17 mouse cellular contexts compared by ENCODE assay signal in the genomic region with DNA sequence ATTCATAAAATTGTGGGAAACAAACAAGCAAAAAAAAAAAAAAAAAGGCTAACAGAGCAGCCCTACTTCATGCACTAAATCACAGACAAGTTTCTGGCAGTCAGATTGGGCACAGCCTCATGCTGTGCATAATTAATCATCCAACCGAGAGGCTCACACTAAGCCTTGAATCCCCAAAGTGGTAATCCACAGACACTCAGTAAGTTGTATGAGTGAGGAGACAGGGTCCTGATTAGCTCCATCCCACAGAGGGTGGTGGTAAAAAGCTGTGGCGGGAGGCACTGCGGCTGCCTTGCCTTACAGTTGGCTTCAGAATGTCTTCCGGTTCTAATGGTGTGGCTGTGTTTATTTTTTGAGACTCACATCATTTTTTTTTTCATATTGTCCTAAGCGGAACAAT. TPM values are rescaled to one million over a fixed set of nuclear protein-coding genes. Genes with fewer than 3 reads are reported as not detected.
DNase-seq lines count a peak whose midpoint lies in the region; ATAC-seq and TF ChIP-seq lines count a peak whose summit lies in the region.
"Had no signal": no experiment of that assay in that cellular context is flagged by ENCODE, and none has a peak within 500 bp of the region (broad histone marks: within the 10 kb centered on the region; RNA-seq: fewer than 3 reads in every experiment).

No protein-coding gene starts in this region.

- H3K4me3 ChIP-seq in lung, embryonic 15.5 days, result no peak overlapping the region
- no peak overlapping the region for H3K4me3 ChIP-seq in lung, postnatal 0 days (ENCODE audit: low read depth, low read length)
- H3K4me3 ChIP-seq in forebrain, embryonic 14.5 days (ENCODE audit: low read depth, low read length), result no peak overlapping the region
- H3K4me3 ChIP-seq in hindbrain, embryonic 15.5 days, result no peak overlapping the region
- no peak overlapping the region for H3K4me3 ChIP-seq in neural tube, embryonic 15.5 days (replicated peaks)
- H3K4me3 ChIP-seq in embryonic facial prominence, embryonic 10.5 days, result no peak overlapping the region
- H3K4me3 ChIP-seq: heart, adult 2 months; kidney, embryonic 15.5 days; limb, embryonic 10.5 days; liver, embryonic 12.5 days had no signal

- H3K36me3 ChIP-seq in lung, embryonic 15.5 days, result no peaks in the 10 kb centered on the region
- no peaks in the 10 kb centered on the region for H3K36me3 ChIP-seq in lung, postnatal 0 days (ENCODE audit: insufficient read depth, low read length)
- no peaks in the 10 kb centered on the region for H3K36me3 ChIP-seq in forebrain, embryonic 14.5 days (ENCODE audit: control insufficient read depth, insufficient read depth, low read length)
- H3K36me3 ChIP-seq in hindbrain, embryonic 15.5 days, result no peaks in the 10 kb centered on the region
- H3K36me3 ChIP-seq in neural tube, embryonic 15.5 days, result no peaks in the 10 kb centered on the region
- no peaks in the 10 kb centered on the region for H3K36me3 ChIP-seq in embryonic facial prominence, embryonic 10.5 days (replicated peaks)
- H3K36me3 ChIP-seq: G1E; kidney, embryonic 15.5 days; limb, embryonic 10.5 days; liver, embryonic 12.5 days had no signal

- no peak overlapping the region for H3K9ac ChIP-seq in lung, embryonic 15.5 days
- no peak overlapping the region for H3K9ac ChIP-seq in lung, postnatal 0 days (replicated peaks; ENCODE audit: low read depth)
- H3K9ac ChIP-seq in forebrain, embryonic 14.5 days (ENCODE audit: low read length), result no peak overlapping the region
- H3K9ac ChIP-seq in hindbrain, embryonic 15.5 days, result no peak overlapping the region
- H3K9ac ChIP-seq in neural tube, embryonic 15.5 days (replicated peaks), result no peak overlapping the region
- H3K9ac ChIP-seq: kidney, embryonic 15.5 days; liver, embryonic 12.5 days had no signal

- no peaks in the 10 kb centered on the region for H3K9me3 ChIP-seq in lung, embryonic 15.5 days
- H3K9me3 ChIP-seq in lung, postnatal 0 days (ENCODE audit: low read length), result no peaks in the 10 kb centered on the region
- no peaks in the 10 kb centered on the region for H3K9me3 ChIP-seq in forebrain, embryonic 14.5 days (replicated peaks; ENCODE audit: control insufficient read depth, low read length)
- no peaks in the 10 kb centered on the region for H3K9me3 ChIP-seq in hindbrain, embryonic 15.5 days
- no peaks in the 10 kb centered on the region for H3K9me3 ChIP-seq in neural tube, embryonic 15.5 days (replicated peaks)
- no peaks in the 10 kb centered on the region for H3K9me3 ChIP-seq in embryonic facial prominence, embryonic 10.5 days
- H3K9me3 ChIP-seq: G1E; kidney, embryonic 15.5 days; limb, embryonic 10.5 days; liver, embryonic 12.5 days had no signal

- no peak overlapping the region for H3K27ac ChIP-seq in lung, embryonic 15.5 days
- no peak overlapping the region for H3K27ac ChIP-seq in lung, postnatal 0 days (ENCODE audit: low read length)
- no peak overlapping the region for H3K27ac ChIP-seq in forebrain, embryonic 14.5 days (ENCODE audit: low read depth, low read length)
- peak overlapping the region; percentile 53 for H3K27ac ChIP-seq in hindbrain, embryonic 15.5 days (replicated peaks)
- H3K27ac ChIP-seq in neural tube, embryonic 15.5 days (replicated peaks), result peak overlapping the region; percentile 63; the same call in 1 of the 2 replicates
- no peak overlapping the region for H3K27ac ChIP-seq in embryonic facial prominence, embryonic 10.5 days (replicated peaks)
- H3K27ac ChIP-seq: heart, adult 2 months; kidney, embryonic 15.5 days; limb, embryonic 10.5 days; liver, embryonic 12.5 days had no signal

- H3K27me3 ChIP-seq in lung, embryonic 15.5 days, result no peaks in the 10 kb centered on the region
- no peaks in the 10 kb centered on the region for H3K27me3 ChIP-seq in lung, postnatal 0 days (replicated peaks; ENCODE audit: insufficient read depth, low read length)
- H3K27me3 ChIP-seq in forebrain, embryonic 14.5 days (replicated peaks; ENCODE audit: control insufficient read depth, insufficient read depth, low read length), result no peaks in the 10 kb centered on the region
- H3K27me3 ChIP-seq in hindbrain, embryonic 15.5 days, result no peaks in the 10 kb centered on the region
- no peaks in the 10 kb centered on the region for H3K27me3 ChIP-seq in neural tube, embryonic 15.5 days (replicated peaks)
- no peaks in the 10 kb centered on the region for H3K27me3 ChIP-seq in embryonic facial prominence, embryonic 10.5 days (replicated peaks; ENCODE audit: low read depth, poor library complexity, severe bottlenecking)
- H3K27me3 ChIP-seq: kidney, embryonic 15.5 days; liver, embryonic 12.5 days had no signal

- TF ChIP-seq CTCF in lung, postnatal 0 days (IDR thresholded peaks at IDR 0.05), result no peak

- no peak overlapping the region for H3K4me2 ChIP-seq in lung, embryonic 15.5 days
- H3K4me2 ChIP-seq in lung, postnatal 0 days (replicated peaks; ENCODE audit: low read depth, low read length), result no peak overlapping the region
- no peak overlapping the region for H3K4me2 ChIP-seq in forebrain, embryonic 14.5 days (ENCODE audit: low read length)
- 0 out of 2 replicates have a peak overlapping the region, but pooled peaks have one; percentile 11 for H3K4me2 ChIP-seq in hindbrain, embryonic 15.5 days
- no peak overlapping the region for H3K4me2 ChIP-seq in neural tube, embryonic 15.5 days
- H3K4me2 ChIP-seq: kidney, embryonic 15.5 days; liver, embryonic 12.5 days had no signal

- 25% methylated on average over 5 of the region's 5 CpGs for WGBS in lung, embryonic 15.5 days
- WGBS in lung, postnatal 0 days, result 30% methylated on average over 5 of the region's 5 CpGs
- WGBS in forebrain, embryonic 14.5 days, result 24% methylated on average over 5 of the region's 5 CpGs
- WGBS in hindbrain, embryonic 15.5 days, result 28% methylated on average over 5 of the region's 5 CpGs
- WGBS in neural tube, embryonic 15.5 days, result 35% methylated on average over 5 of the region's 5 CpGs
- WGBS in embryonic facial prominence, embryonic 10.5 days, result 65% methylated on average over 5 of the region's 5 CpGs

- peak; percentile 42; the same call in 1 of the 2 replicates for ATAC-seq in lung, embryonic 15.5 days (ENCODE audit: borderline replicate concordance, extremely low read depth, low FRiP score, low TSS enrichment)
- no peak for ATAC-seq in lung, postnatal 0 days
- ATAC-seq in forebrain, embryonic 14.5 days, result peak; percentile 40; the same call in 1 of the 2 replicates
- ATAC-seq in hindbrain, embryonic 15.5 days (ENCODE audit: low FRiP score, low read depth), result peak; percentile 78; the same call in 1 of the 2 replicates
- peak; percentile 53; the same call in 1 of the 2 replicates for ATAC-seq in neural tube, embryonic 15.5 days (ENCODE audit: low FRiP score)
- ATAC-seq: liver, embryonic 12.5 days had no signal

- DNase-seq in lung, postnatal 0 days (ENCODE audit: low spot score), result no peak
- DNase-seq in forebrain, embryonic 14.5 days (ENCODE audit: low spot score), result peak; percentile 53
- DNase-seq in embryonic facial prominence, embryonic 10.5 days (ENCODE audit: low spot score), result no peak
- no peak for DNase-seq in ovary, adult 18-20 months (ENCODE audit: low spot score)
- DNase-seq: adrenal gland, adult 2 months; cerebellum, adult 2 months; heart, adult 2 months; heart, postnatal 10 days; right cerebral cortex, postnatal 25 days; thymus, adult 2 months had no signal

- H3K4me1 ChIP-seq in lung, embryonic 15.5 days, result no peaks in the 10 kb centered on the region
- no peaks in the 10 kb centered on the region for H3K4me1 ChIP-seq in lung, postnatal 0 days (ENCODE audit: insufficient read depth, low read depth, low read length)
- peaks cover 2% of the 10 kb centered on the region; the same call in 1 of the 2 replicates for H3K4me1 ChIP-seq in forebrain, embryonic 14.5 days (ENCODE audit: control insufficient read depth, insufficient read depth, low read length)
- H3K4me1 ChIP-seq in hindbrain, embryonic 15.5 days (replicated peaks), result peaks cover 16% of the 10 kb centered on the region
- peaks cover 15% of the 10 kb centered on the region for H3K4me1 ChIP-seq in neural tube, embryonic 15.5 days
- H3K4me1 ChIP-seq in embryonic facial prominence, embryonic 10.5 days, result no peaks in the 10 kb centered on the region
- H3K4me1 ChIP-seq: kidney, embryonic 15.5 days; liver, embryonic 12.5 days had no signal

- no peak for TF ChIP-seq EP300 in lung, postnatal 0 days (IDR thresholded peaks at IDR 0.05)

RNA-seq across cellular contexts. Expression of gene Wdr72, which starts 53.4 kb away (rescaled TPM):
- 0.43 and 0.49 TPM in 2 replicates for polyA plus RNA-seq in lung, embryonic 15.5 days (2015; fragmentation: Nextera tagmentation; extraction: Ambion mirVana)
- 0.45 and 0.65 TPM in 2 replicates for polyA plus RNA-seq in lung, postnatal 0 days (2015; fragmentation: Nextera tagmentation; extraction: Ambion mirVana)
- polyA plus RNA-seq in forebrain, embryonic 14.5 days (2014; fragmentation: Nextera tagmentation; extraction: Ambion mirVana), result 0.19 and 0.25 TPM in 2 replicates
- polyA plus RNA-seq in hindbrain, embryonic 15.5 days (2015; fragmentation: Nextera tagmentation; extraction: Ambion mirVana), result 0.90 and 0.97 TPM in 2 replicates
- 0.22 and 0.36 TPM in 2 replicates for polyA plus RNA-seq in neural tube, embryonic 15.5 days (2015; fragmentation: Nextera tagmentation; extraction: Ambion mirVana)
- 0.26 and 0.36 TPM in 2 replicates for polyA plus RNA-seq in embryonic facial prominence, embryonic 10.5 days (2016; fragmentation: Nextera tagmentation; extraction: Ambion mirVana)
- polyA plus RNA-seq: adrenal gland, adult 2 months; G1E had no signal

Comparison
In these comparisons a context has a peak if more than half of its experiments do, and no peak if none do; other contexts are left out.
1. H3K27ac ChIP-seq: peak in hindbrain, embryonic 15.5 days (single experiment) and neural tube, embryonic 15.5 days (single experiment); none in lung, embryonic 15.5 days (single experiment), lung, postnatal 0 days (single experiment), forebrain, embryonic 14.5 days (single experiment) and embryonic facial prominence, embryonic 10.5 days (single experiment).